Mouse (Mus musculus): Measurements from ENCODE around the gene Hk1.

DNA sequence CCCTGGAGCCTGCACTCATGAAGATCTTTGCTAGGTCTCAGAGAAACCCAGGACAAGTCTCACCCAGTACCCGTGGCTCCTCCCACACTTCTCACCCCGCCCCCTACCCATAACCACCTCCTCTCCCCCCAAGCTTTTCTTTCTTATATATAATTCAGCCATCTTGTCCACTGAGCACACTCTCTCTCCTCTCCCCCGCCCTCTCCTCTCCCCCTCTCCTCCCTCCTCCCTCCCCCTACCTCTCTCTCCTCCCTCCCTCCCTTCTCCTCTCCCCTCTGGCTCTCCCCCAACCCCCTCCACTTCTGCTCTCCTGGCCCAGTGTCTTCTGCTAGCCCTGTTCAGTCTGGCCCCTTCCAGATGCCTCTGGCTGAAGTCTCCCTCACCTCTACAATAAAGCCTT is 100.6 kb downstream of the Hk1 start:
- TF ChIP-seq CTCF (IDR thresholded peaks at IDR 0.05; ENCODE audit: low read depth), result no peak
- no peak for TF ChIP-seq EP300 (IDR thresholded peaks at IDR 0.05; ENCODE audit: low read depth)

Data from liver, postnatal 0 days (tissue).